Mouse (Mus musculus) embryonic fibroblast, embryonic 13.5 days (primary cell): Measurements from ENCODE around the gene Nutf2. TPM values are rescaled to one million over a fixed set of nuclear protein-coding genes. Genes with fewer than 3 reads are reported as not detected.

ENCODE experiments used
- H3K27ac ChIP-seq: 2 replicates; pipeline ENCODE4 v1.5.1; 2012; ENCODE audit warnings: low read length, control low read depth, inconsistent platforms; ENCODE audit not compliant: insufficient read depth
- H3K4me1 ChIP-seq: 2 replicates; pipeline ENCODE4 v1.6.1; 2011; ENCODE audit warnings: low read length; ENCODE audit not compliant: control insufficient read depth, insufficient read depth
- H3K4me3 ChIP-seq: 2 replicates; pipeline ENCODE4 v1.5.1; 2011; ENCODE audit warnings: mild to moderate bottlenecking, control low read depth, low read length; ENCODE audit not compliant: insufficient read depth
- CTCF ChIP-seq: IDR thresholded peaks from 2 replicates; pipeline ENCODE4 v1.5.1; 2011; ENCODE audit warnings: mild to moderate bottlenecking, control low read depth, low read length, moderate library complexity, borderline replicate concordance; ENCODE audit not compliant: insufficient read depth
- POLR2A ChIP-seq: IDR thresholded peaks from 2 replicates; pipeline ENCODE4 v1.6.1; 2011; ENCODE audit warnings: low read depth, mild to moderate bottlenecking, control low read depth, low read length, moderate library complexity
- polyA plus RNA-seq: library from polyadenylated mRNA; stranded (reverse); fragments of >200 nt; gene quantifications from 2 replicates; pipeline ENCODE4 v1.2.4, GENCODE M21; 2011; ENCODE audit warnings: low read depth; ENCODE audit not compliant: missing spikeins, insufficient read length

The Nutf2 gene
- 90.4 and 119 TPM in 2 replicates for polyA plus RNA-seq

- TF ChIP-seq POLR2A (peak; percentile 84), CTCF (no peak)
- peaks cover 8% of the 10 kb centered on the region; the same call in 1 of the 2 replicates for H3K4me1 ChIP-seq
Measured at GRCm38 (mm10) chr8:105860143-105860981, at the start of gene Nutf2. Nutf2 (plus strand) TSS chr8:105860580.

GRCm38 (mm10) chr8:105811061-105811460 lies 49.3 kb upstream of the Nutf2 start:
- no peak for TF ChIP-seq CTCF
- no peak for TF ChIP-seq POLR2A
- Histone ChIP-seq H3K27ac (no peak overlapping the region), H3K4me3 (no peak overlapping the region), H3K4me1 (peaks cover 5% of the 10 kb centered on the region; the same call in 1 of the 2 replicates)

More at GRCm38 (mm10) chr8:105860143-105860981, at the start of gene Nutf2:
- Histone ChIP-seq H3K4me3 (peak within 1 kb of the TSS; percentile 74), H3K27ac (peak within 1 kb of the TSS; percentile 70)

GRCm38 (mm10) chr8:105811543-105811942 lies 48.8 kb upstream of the Nutf2 start:
- TF ChIP-seq CTCF (no peak), POLR2A (no peak)
- no peak overlapping the region for H3K4me3 ChIP-seq
- H3K27ac ChIP-seq, result no peak overlapping the region
- peaks cover 5% of the 10 kb centered on the region; the same call in 1 of the 2 replicates for H3K4me1 ChIP-seq

GRCm38 (mm10) chr8:105812511-105812910 lies 47.9 kb upstream of the Nutf2 start:
- H3K27ac ChIP-seq, result no peak overlapping the region
- no peak overlapping the region for H3K4me3 ChIP-seq
- peaks cover 5% of the 10 kb centered on the region; the same call in 1 of the 2 replicates for H3K4me1 ChIP-seq
- TF ChIP-seq POLR2A (no peak), CTCF (no peak)

GRCm38 (mm10) chr8:105813241-105813640 lies 47.1 kb upstream of the Nutf2 start:
- Histone ChIP-seq H3K4me3 (no peak overlapping the region), H3K4me1 (peaks cover 5% of the 10 kb centered on the region; the same call in 1 of the 2 replicates), H3K27ac (no peak overlapping the region)
- TF ChIP-seq CTCF (no peak), POLR2A (no peak)

- TF ChIP-seq POLR2A (no peak), CTCF (no peak)
- Histone ChIP-seq H3K4me3 (no peak overlapping the region), H3K27ac (no peak overlapping the region), H3K4me1 (no peaks in the 10 kb centered on the region)
Measured at GRCm38 (mm10) chr8:105819659-105820058, 40.7 kb upstream of the Nutf2 start.

GRCm38 (mm10) chr8:105820925-105821324 lies 39.5 kb upstream of the Nutf2 start:
- no peaks in the 10 kb centered on the region for H3K4me1 ChIP-seq
- no peak overlapping the region for H3K4me3 ChIP-seq
- H3K27ac ChIP-seq, result no peak overlapping the region
- TF ChIP-seq CTCF, result no peak
- no peak for TF ChIP-seq POLR2A

GRCm38 (mm10) chr8:105825506-105825905 lies 34.9 kb upstream of the Nutf2 start:
- H3K4me3 ChIP-seq, result peak overlapping the region; percentile 84
- no peak overlapping the region for H3K27ac ChIP-seq

GRCm38 (mm10) chr8:105826379-105826778 lies 34.0 kb upstream of the Nutf2 start:
- Histone ChIP-seq H3K27ac (no peak overlapping the region), H3K4me1 (no peaks in the 10 kb centered on the region), H3K4me3 (peak overlapping the region; percentile 84)
- TF ChIP-seq POLR2A, result no peak
- no peak for TF ChIP-seq CTCF

More at GRCm38 (mm10) chr8:105825506-105825905, 34.9 kb upstream of the Nutf2 start:
- no peaks in the 10 kb centered on the region for H3K4me1 ChIP-seq
- TF ChIP-seq CTCF, result no peak
- TF ChIP-seq POLR2A, result no peak
